Mouse (Mus musculus): ENCODE measurements around the gene Ghitm. TPM values are rescaled to one million over a fixed set of nuclear protein-coding genes. Genes with fewer than 3 reads are reported as not detected.

The Ghitm gene
- total RNA-seq, 2 experiments from 2014 or later, result 416 to 464 TPM

GRCm38 (mm10) chr14:37097956-37098530 lies 37.0 kb downstream of the Ghitm start, which contains the start of gene Cdhr1:
Gene Cdhr1, minus strand, starts transcription at chr14:37098347.
- H3K4me3 ChIP-seq, result peak within 1 kb of the TSS; percentile 48
- intact Hi-C loops (cut with DNase I), result no loop called here
- DNase-seq, result no peak

GRCm38 (mm10) chr14:37095556-37095955 lies 39.5 kb downstream of the Ghitm start:
- no peak for TF ChIP-seq CTCF (IDR thresholded peaks at IDR 0.05)
- no peak for DNase-seq
- intact Hi-C loops (cut with DNase I), result no loop called here
- H3K27ac ChIP-seq, result no peak overlapping the region
- no peak overlapping the region for H3K4me3 ChIP-seq

More at GRCm38 (mm10) chr14:37097956-37098530, 37.0 kb downstream of the Ghitm start, which contains the start of gene Cdhr1:
- TF ChIP-seq CTCF (IDR thresholded peaks at IDR 0.05), result no peak
- no peak within 1 kb of the TSS for H3K27ac ChIP-seq

- H3K27ac ChIP-seq, result no peak overlapping the region
- H3K4me3 ChIP-seq, result no peak overlapping the region
- intact Hi-C loops (cut with DNase I), result no loop called here
- DNase-seq, result no peak
- TF ChIP-seq CTCF (IDR thresholded peaks at IDR 0.05), result no peak
These were observed 40.6 kb downstream of the Ghitm start for GRCm38 (mm10) chr14:37094436-37094835.

- intact Hi-C loops (cut with DNase I), result no loop called here
These were observed 51.3 kb downstream of the Ghitm start for GRCm38 (mm10) chr14:37083755-37084154.

GRCm38 (mm10) chr14:37080724-37081123 lies 54.3 kb downstream of the Ghitm start:
- no peak overlapping the region for H3K4me3 ChIP-seq
- TF ChIP-seq CTCF (IDR thresholded peaks at IDR 0.05), result no peak
- no peak overlapping the region for H3K27ac ChIP-seq
- DNase-seq, result no peak
- intact Hi-C loops (cut with DNase I), result no loop called here

More at GRCm38 (mm10) chr14:37083755-37084154, 51.3 kb downstream of the Ghitm start:
- no peak overlapping the region for H3K4me3 ChIP-seq
- no peak for TF ChIP-seq CTCF (IDR thresholded peaks at IDR 0.05)
- no peak overlapping the region for H3K27ac ChIP-seq
- no peak for DNase-seq

Other genes starting within 250 kb of the Ghitm start
- gene Ccser2, start 166.5 kb downstream of the Ghitm start, total RNA-seq (2021), result 10 to 100 TPM; 57.2 to 63.8 TPM
- not detected for gene Rgr, start 86.3 kb downstream of the Ghitm start, total RNA-seq (2021)
- gene Lrit1, start 80.4 kb downstream of the Ghitm start, total RNA-seq (2021), result not detected
- gene Lrit2, start 67.3 kb downstream of the Ghitm start, total RNA-seq (2021), result not detected
- gene Cdhr1, start 36.9 kb downstream of the Ghitm start, total RNA-seq (2021), result not detected
- gene 2610528A11Rik, start 21.2 kb downstream of the Ghitm start, total RNA-seq (2021), result under 1 TPM; 0.48 to 0.92 TPM

Data from gastrocnemius, adult 2 months (tissue).